Mouse (Mus musculus) heart, adult 2 months (tissue): ENCODE data around the gene Cggbp1.

Experiments used
- CTCF ChIP-seq: fragments of 200-600 bp; IDR thresholded peaks from 2 replicates; pipeline ENCODE4 v1.8.1; 2022; ENCODE audit warnings: antibody characterized with exemption, mild to moderate bottlenecking, moderate library complexity
- EP300 ChIP-seq: fragments of 200-500 bp; IDR thresholded peaks from 2 replicates; pipeline ENCODE4 v1.6.1; 2011; ENCODE audit warnings: low read depth, low read length, control low read depth; ENCODE audit not compliant: insufficient read depth
- POLR2A ChIP-seq: fragments of 200-500 bp; IDR thresholded peaks from 2 replicates; pipeline ENCODE4 v1.6.1; 2011; ENCODE audit warnings: mild to moderate bottlenecking, low read depth, low read length, control low read depth; ENCODE audit not compliant: insufficient read depth

GRCm38 (mm10) chr16:64852441-64852871 lies 660 bp downstream of the Cggbp1 start:
- TF ChIP-seq CTCF, result no peak
- TF ChIP-seq POLR2A, result no peak
- TF ChIP-seq EP300, result no peak
